Mouse (Mus musculus) c-Kit-negative CD71-positive TER-119-positive erythroid progenitor cells, embryonic 14.5 days (primary cell): Measurements from ENCODE around the gene Neb.

Experiments used
- DNase-seq: peaks from one replicate; pipeline ENCODE4 v3.0.0-alpha.2; 2013; ENCODE audit warnings: low read depth, low spot score

Gene Neb

DNA sequence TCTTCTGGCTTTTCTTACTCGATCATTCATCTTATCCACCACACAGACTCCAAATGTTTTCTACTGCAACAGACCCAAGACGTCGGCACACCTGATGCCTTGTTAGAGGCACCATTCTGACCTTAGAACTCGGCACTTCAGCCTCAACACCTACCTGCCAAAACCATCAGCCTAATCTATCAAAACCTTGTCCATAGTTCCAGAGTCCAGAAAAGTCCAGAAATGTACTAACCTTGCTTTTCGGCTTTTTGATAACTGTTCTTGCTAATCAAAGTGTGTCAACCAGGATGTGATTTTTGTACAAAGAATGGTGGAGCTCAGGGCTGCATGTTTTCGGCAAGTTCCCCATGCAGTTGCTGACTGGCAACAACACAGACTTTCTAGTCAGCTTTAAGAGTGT is 3.6 kb downstream of the Neb start:
- DNase-seq: no peak

DNA sequence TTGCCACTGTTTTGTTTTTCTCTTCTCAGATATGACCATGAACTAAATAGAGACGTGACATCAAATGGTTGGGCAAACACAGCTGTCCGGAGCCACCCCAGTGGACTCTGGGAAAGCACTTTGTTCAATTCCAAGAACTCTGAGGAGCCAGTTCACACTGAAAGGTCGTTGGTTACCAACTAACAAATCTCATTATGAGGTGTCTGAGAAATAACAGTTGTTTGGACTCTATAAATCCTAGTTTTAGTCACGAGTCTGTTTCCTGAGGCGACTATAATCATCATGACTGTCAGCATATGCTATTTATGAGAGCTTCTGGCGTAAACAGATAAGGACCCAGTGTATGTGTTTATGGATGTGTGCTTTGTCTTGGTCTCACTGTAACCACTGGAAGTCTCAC is 5.8 kb downstream of the Neb start:
- no peak for DNase-seq

DNA sequence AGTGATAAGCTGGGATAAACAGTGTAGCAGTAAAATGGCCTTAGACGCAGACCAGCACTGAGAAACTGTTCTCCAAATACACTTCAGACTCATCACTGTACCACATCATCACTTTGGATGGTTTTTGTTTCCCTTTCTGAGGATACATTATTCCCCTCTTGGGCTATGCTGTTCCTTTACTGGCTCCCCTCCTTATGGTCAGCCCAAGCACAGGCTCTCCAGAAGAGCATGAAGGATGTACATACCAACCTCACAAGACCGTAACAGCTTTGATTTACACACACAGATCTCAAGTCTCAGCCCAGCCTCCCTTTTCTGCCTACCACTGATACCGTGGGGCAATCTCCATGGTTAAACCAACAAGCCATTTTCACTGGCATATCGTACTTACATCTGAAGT is 6.2 kb downstream of the Neb start:
- DNase-seq: no peak

DNA sequence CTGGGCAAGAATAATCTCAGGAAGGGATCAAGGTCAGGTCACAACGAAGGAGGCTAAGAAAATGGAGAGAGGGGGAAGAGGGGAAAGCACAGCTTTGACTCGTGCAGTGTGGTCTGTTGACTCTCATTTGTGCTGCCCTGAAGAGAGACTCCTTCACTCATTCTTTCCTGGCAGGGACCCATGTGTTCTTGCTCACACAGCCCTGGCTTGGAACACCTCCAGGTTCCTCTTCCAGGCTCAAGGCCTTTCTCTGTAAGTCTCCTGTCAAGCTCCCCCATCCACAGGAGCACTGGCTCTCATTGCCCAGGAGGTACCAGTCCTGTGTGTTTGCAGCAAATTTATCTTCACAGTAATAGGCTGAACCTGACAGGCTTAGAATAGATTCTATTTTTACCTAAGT is 7.2 kb downstream of the Neb start:
- DNase-seq: no peak

DNA sequence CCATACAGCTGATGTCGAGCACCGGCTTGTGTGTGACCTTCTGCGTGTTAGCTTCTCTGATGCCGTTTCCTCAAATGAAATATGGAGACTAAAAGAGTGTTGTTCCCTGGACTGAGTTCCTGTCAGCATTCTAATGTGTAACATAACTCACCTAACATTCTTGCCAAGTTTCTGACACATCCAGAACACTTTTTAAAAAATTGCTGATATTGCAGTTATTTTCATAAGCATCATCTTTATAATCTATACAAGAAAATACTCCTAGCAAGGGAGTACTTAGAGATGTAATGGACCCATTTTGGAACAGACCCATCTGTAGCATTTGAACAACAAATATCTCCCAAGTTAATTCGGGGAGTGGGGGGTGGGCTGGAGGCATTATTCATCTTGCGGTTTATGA is 8.7 kb downstream of the Neb start:
- DNase-seq: no peak

DNA sequence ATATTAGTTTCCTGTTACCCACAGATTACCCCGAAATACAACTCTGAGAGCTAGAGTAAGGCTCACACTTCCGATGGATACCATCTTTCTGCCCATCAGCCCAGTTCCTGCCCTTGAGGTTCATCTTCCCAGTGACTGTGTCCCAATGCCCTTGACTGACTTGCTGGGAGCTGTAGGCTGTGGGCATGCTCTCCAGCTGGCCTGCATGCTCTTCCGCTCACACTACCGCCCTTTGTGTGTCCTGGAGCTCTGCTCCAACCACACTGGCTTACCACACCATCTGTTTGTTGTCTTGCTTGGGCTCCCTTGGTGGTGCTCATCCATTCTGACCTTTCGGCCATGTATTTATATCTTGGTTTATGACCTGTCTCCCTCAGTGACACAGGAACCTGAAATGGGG is 10.6 kb downstream of the Neb start:
- no peak for DNase-seq

DNA sequence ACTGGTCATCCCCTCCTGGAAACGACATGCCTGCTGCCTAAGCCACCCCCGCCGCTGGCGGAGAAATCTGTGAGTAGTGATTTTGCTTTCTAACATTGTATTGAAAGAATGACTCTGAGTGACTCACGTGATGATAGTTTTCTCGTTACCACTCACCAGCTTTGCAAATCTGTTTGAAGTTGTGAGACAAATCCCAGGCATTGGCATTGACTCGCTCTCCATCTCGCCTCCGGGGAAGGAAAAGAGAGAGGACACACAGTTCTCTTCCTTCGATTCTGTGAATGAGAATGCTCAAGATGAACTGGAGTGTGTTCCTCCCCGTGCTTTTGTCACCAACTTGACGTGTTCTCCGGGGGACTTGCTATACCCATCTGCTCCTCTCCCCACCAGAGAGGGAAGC is 11.0 kb downstream of the Neb start:
- DNase-seq: no peak

DNA sequence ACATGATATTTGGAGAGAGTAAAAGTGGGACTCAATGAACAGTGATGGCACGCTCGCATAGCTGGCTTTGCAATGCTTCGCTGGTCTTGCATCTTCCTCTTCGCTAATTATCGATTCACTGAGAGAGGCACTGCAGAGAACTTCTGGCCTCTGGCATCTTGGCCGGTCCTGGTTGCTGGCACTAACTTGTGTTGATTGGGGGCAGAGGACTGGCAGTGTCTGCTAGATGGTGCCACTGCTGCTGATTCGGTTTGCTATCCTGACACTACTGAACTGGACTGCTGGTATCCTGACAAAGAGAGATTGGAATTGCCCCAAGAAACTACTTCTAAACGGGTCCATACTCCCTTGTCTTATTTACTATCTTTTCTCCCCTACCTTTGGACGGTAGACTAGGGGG is 17.2 kb downstream of the Neb start:
- DNase-seq: no peak

DNA sequence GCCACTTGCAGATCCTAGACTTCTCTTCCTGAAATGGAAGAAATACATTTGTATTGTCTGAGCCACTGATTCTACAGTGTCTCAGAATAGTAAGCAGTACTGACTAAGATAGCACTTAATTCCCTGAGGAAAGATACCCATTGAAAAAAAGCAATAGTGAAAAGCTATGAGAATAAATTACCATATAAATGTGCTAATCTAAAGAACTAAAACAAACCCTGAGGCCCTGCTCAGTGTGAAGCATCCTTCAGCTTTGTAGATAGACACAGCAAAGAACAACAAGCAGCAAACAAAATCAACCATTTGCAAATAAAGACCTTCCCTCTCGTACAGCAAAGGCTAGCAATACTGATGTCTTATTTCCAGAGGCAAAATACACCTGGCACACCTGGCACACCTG is 18.6 kb downstream of the Neb start:
- DNase-seq: no peak

DNA sequence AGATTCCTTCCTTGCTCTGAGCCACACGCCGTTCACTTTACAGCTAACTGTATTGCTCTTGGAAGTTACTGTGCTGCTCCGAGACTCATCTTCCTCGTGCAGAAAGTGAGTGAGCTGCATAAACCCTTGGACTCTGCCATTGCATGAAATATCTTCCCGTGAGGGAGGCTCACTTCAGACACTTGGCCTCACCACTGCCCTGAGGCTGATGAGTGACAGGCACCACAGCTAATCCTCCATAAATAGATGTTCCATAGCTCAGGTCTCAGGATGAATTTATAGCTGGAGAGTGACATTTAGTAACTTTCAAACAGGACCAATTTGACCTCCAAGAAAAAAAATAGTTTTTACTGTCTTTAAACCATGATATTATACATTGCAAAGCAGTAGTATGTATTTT is 20.1 kb downstream of the Neb start:
- DNase-seq: no peak

DNA sequence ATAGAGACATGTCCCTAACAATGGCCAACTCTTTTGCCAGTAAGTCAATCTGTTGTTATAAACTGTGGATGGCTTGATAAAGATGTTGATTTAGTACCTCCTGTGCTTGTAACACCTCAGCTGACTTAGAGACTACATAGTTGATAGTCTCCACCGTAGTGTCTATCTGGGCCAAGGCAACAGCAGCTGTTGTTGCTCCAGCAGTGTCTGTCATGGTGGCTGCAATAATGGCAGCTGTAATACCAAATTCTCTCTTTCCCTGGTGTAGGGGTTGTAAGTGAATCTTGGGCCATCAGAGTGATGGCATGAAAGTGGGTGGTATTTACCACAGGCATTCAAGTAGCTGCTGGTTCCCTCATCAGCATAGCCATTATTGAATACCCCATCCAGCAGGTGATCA is 27.2 kb downstream of the Neb start:
- no peak for DNase-seq

DNA sequence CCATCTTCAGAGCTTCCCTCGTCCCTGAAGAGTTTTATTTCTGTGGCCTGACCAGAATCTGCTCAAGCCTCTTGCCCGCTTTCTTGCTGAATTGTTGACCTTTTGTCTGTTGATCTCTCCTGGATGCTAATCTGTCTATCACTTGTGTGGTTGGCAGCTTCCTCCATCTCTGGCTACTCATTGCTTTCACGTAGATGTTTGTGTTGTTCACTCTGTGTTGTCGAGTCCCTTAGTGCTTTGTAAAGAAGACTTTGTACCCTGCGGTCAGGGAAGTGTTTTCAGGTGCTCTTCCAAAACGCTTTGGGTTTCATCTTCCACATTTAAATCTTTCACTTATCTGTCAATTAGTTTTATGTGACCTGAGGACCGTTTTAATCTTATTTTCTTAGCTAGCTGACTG is 37.3 kb downstream of the Neb start:
- DNase-seq: no peak

DNA sequence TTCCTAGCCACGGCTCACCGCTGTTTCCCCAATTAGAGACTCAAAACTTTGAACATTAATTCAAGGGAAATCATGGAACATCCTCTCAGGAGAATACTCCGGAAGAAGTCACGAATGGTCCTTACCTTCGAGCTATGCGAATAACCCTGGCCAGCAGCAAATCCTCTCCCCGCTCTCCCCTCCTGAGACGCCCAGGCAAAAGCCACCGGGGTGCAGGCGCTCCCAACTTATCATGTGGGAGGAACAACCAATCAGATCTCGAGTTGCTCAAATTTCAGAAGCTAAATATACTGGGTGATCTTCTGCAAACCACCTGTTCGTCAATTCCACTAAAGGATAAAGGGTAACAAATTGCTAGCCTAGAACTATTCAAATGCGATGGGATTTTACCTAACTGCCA is 42.7 kb downstream of the Neb start:
- no peak for DNase-seq

DNA sequence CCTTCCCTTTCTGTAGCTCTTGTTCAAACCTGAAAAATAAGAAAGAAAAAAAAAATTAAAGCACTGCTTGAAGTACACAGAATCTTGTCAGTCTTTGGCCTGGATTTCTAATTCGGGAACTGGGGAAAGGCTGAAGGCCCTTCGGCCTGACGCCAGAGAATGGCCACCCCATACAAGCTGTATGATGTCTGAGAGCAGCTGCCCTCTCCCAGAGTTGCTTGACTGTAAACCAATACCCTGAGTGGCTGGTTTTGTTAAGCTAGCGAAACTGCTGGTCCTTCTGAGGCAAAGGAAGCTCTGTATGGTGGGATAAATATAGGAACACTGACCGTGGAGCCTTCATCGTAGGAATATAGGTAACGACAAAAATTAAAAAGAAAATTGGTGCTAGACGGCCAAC is 43.2 kb downstream of the Neb start:
- DNase-seq: no peak

DNA sequence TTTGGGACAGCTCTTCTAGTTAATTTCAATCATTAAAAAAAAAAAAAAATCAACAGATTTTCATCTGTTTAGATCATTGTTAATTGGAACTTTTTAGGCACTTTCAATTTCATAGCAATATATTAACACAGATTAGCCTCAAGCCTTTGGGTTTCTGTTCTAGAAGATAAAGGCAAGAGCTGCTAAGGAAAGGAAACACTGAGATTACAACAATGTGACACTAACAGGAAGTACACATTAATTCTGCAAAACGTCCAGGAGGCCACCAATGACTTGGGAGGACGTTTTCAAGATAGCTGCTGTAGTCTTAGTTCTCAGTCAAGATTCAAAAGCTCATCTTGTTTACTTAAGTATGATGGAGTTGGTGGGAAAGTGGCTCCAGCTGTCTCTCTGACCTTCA is 44.7 kb downstream of the Neb start:
- no peak for DNase-seq

DNA sequence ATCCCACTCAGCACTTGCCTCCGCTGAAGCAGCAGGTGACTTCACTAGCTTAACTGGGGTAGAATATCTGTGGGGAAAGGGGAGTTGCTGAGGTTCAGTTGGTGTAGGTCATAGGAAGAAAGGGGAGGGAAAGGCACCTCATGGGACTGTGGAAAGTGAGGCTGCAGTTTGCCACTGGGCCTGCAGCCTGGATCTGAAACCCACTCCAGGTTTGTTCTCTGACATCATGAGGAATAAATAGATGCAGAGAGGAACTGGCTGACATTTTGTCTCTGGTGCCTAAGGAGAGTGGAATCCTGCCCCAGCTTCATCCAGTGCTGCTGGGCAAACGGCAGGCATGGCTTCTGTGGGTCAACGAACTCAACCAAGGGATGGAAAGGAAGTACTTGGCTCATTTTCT is 46.5 kb downstream of the Neb start:
- DNase-seq: no peak

DNA sequence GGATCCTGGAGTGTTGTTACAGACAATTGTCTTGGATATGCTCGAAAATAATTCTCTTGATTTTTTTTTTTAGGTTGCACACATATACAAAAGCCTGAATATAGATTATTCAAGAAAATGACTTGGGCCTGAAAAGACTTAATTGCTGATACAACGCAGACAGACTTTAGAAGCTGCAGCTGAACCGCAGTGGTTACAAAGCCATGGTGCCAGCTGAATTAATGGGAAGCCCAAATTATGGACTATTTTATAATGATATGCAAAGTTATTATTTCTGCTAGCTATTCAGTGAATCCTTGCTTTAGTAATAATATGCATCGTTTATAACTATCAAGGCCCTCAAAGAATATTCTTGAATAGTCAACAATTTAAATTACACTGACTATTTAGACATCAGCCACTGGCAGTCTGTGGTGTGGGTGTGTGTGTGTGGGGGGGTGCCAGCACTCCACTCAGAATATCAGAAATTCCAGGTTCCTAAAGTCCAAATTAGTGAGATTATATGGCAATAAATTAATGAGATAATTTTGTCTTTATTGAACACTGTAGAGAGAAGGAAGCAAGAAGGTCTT is 50.9 kb downstream of the Neb start:
- no peak for DNase-seq

DNA sequence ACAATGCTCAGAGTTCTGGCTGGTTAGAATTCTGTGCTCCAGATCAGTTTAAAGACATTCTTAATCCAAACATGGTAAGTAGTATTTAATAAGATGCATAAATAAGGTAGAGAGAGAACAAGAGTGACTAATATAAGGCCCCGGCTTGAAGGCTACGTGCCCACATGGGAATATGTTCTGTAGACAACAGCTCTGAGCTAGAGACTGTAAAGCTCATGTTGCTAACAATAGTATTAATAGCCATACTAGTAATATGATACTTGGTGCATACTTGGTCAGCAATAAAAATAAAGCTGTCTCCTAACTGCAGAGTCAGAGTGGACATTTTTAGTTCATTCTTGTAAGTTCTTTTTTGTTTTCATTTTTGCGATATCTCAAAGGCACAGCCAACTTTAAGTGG is 56.4 kb downstream of the Neb start:
- no peak for DNase-seq

DNA sequence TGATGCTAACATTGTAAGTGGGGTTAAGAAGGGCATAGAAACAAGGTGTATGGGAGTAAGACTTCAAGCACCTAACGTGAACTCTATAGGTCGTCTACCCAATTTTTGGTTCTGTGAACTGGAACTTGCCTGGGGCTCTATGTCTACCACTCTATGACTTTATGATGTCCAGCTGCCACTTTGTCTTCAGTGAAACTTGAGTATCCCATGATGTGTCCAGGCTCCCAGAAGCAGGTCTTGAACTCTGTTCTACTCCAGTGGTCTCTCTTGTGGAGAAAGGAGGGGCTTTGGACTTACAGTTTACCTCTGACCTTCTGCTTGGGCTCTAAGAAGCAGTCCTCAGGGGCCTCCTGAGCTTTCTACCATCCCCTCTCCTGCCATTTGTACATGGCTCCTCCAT is 58.1 kb downstream of the Neb start:
- DNase-seq: no peak

DNA sequence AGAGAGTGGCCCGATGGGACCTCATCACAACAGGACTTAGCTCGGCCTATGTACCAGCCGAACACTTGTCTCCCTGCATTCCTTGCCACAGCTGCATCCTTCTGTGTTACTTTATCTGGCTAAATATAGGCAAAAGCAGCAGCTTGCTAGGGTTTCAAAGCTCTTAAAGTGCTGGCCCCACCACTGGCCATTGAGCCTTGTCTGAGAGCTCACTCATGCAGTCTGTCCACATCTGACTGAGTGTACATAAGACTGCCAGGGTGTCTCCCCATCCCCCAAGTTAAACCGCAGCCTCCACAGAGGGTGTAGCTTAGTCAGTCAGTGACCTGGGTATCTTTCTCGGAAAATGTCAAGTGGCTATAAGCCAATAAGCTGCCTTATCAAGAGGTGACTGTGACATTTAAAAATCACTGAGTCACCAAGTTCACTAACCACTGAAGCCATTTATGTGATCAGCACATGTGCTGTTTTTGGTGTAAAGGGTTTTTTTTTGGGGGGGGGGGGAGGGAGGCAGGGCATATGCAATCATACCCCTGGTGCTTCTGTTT is 59.2 kb downstream of the Neb start:
- no peak for DNase-seq

DNA sequence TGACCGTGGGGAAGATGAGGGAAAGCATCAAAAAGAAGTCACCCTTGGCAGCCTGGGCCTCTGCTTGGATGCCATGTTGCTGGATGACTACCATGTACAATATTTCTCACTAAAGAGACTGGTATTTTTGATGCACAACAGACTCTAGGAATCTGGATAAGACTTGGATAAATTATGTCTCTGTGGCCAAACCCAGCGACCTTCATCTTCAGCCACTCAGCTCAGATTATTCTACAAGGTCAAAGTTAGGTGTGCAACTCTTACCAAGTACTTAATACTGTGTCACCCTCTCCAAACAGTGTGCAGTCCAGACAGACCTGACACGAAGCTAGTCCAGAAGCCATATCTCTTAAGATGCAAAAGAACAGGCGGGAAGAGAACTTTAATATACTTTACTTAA is 60.8 kb downstream of the Neb start:
- DNase-seq: no peak

DNA sequence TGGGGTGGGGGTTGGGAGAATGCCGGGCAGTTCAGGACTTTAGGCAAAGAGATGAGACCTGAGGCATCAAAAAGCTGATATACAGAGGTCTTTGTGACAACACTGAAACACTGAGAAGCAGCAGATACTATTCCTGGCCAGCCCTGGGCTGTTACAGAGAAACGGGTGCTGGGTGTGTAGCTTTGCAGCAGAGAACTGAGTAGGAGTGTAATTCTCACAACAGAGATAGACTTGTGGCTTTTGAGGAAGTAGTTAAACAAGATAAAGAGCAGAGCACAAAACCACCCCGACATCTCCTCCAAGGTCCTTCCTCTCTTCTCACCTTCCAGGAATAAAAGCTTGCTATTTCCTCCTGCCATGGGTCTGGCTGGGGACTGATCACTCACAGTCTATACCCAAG is 62.5 kb downstream of the Neb start:
- DNase-seq: no peak

DNA sequence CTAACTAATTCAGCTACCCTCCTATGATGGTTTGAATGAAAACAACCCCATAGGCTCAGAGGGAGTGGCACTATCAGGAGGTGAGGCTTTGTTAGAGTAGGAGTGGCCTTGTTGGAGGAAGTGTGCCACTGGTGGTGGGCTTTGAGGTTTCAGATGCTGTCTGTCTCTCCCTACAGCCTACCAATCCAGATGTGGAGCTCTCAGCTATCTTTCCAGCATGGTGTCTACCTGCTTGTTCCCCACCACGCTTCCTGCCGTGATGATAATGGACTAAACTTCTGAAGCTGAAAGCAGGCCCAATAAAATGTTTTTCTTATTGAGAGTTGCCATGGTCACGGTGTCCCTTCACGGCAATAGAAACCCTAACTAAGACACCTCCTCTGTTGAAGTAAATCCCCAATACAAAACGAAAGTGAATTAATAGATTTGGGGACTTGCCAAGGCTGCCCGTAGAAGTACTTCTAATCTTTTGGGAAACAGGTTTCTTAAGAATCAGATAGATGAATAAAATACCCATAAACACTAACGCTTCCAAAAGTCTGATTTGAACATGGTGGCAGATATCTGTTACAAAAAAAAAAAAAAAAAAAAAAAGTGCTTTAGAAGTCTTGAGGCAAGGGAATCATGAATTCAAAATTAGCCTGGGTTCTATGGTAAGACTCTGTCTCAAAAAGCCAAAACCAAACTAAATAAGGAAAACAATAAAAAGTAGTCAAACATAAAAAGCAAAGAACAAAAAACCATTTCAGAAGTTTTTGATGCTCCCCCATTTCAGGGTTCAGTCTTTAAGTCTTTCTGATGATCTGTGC is 63.1 kb downstream of the Neb start:
- DNase-seq: no peak

DNA sequence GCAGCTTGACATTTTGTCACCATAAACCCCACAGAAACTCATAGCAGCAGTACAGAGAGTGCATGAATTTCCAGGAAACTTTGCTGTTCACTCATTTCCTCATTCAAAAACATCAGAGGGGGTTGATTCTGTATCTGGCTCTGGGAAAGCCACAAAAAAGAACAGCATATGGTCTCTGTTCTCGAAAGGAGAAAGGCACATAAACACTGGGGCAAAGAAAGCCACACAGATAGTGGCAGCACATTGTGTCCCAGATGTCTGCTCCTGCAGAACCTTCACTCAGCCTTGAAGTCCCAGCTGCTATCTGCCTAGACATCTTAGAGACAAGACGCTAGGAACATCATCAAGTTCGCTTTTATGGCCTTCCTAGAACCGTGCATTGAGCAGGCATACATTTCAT is 67.5 kb downstream of the Neb start:
- DNase-seq: no peak
